Mouse (Mus musculus) cortical plate, adult 2 months (tissue): ENCODE measurements around the gene Trpv2.

ENCODE experiments used
- CTCF ChIP-seq: fragments of 200-500 bp; IDR thresholded peaks from 2 replicates; pipeline ENCODE4 v1.5.1; 2011; ENCODE audit warnings: mild to moderate bottlenecking, control low read depth, low read length; ENCODE audit not compliant: insufficient read depth; ENCODE audit errors: extremely low read depth
- POLR2A ChIP-seq: fragments of 200-500 bp; IDR thresholded peaks from 2 replicates; pipeline ENCODE4 v1.6.1; 2011; ENCODE audit warnings: mild to moderate bottlenecking, low read length, control low read depth; ENCODE audit not compliant: insufficient read depth; ENCODE audit errors: extremely low read depth

GRCm38 (mm10) chr11:62587034-62587433 lies 12.7 kb downstream of the Trpv2 start:
- no peak for TF ChIP-seq POLR2A
- TF ChIP-seq CTCF = no peak
